Mouse (Mus musculus) lung, postnatal 14 days (tissue): ENCODE results near the gene Vmn2r65.

Source experiments
- DNase-seq: peaks from one replicate; pipeline ENCODE4 v3.0.0; 2021

Gene Vmn2r65

DNA sequence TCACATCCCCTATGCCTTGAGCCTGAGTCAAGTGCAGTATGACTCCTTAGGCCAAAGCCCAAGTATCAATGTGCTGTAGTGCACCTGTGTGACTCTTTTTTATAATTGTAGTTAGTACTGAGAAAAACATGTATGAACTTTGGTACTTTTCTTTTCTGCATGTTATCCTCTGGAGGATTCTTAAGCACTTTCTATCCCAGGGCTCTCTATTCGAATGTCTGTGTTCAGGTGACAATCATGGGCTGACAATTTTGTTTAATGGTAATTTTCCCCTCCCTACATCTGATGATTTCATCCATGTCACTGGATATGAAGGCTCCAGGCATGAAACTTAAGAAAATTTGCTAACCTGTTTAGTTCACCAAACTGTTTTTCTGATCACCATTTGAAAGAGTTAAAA, at the start of gene Vmn2r65:
Gene Vmn2r65 (minus strand): TSS at position 101 of the 400 bp plus-strand sequence.
- DNase-seq: no peak

DNA sequence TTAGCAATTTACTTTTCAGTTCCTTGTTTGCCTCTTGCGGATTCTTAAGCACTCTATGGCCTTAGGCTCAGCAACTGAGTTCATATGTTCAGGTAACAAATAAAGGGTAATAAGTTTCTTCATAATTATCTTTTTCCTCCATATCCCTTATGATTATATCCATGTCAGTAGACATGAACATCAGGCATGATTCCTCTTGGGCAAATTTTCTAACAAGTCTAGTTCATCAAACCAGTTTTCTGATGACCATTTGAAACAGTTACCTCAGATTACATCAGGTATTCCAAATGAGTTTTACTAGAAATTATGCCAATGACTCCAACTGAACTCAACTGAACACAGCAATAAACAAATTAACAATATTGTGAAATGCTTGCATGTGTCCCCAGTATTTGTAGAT, 48.3 kb upstream of the Vmn2r65 start, which contains the start of gene Vmn2r66:
Gene Vmn2r66 (minus strand): TSS at position 101 of the 400 bp plus-strand sequence.
- DNase-seq: no peak

DNA sequence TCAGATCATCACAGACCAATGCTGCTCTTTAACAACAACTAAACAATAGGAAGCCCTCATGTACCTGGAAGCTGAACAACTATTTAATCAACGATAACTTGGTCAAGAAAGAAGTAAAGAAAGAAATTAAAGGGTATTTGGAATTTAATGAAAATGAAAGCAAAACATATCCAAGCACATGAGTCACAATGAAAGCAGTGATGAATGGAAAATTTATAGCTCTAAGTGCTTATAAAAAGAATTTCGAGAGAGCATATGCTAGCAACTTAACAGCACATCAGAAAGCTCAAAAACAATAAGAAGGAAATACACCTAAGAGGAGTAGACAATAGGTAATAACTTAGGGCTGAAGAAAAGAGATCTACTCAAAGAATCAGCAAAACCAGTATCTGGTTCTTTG, 32.8 kb upstream of the Vmn2r65 start:
- no peak for DNase-seq
